Mouse (Mus musculus): ENCODE measurements at regions not wholly inside any gene's neighbourhood (a gene's known extent, or its start where the extent isn't known, plus 50 kb on each side); places are given as distances from the start of the nearest gene placed in this dataset.

GRCm38 (mm10) chr19:52878812-52879502 is 161.1 kb downstream of the Xpnpep1 start:
- no peaks in the 10 kb centered on the region for H3K4me1 ChIP-seq
- H3K27ac ChIP-seq, result no peak overlapping the region
- no peaks in the 10 kb centered on the region for H3K36me3 ChIP-seq
- H3K4me2 ChIP-seq (replicated peaks), result no peak overlapping the region
- H3K4me3 ChIP-seq, result no peak overlapping the region
- no peak for ATAC-seq (ENCODE audit: insufficient number of reproducible peaks, insufficient read depth, low FRiP score, low TSS enrichment)
- WGBS, result 83% methylated on average over 6 of the region's 6 CpGs
- no peaks in the 10 kb centered on the region for H3K27me3 ChIP-seq
- no peak overlapping the region for H3K9ac ChIP-seq
- H3K9me3 ChIP-seq, result no peaks in the 10 kb centered on the region

- Histone ChIP-seq H3K4me1 (peaks cover 4% of the 10 kb centered on the region), H3K4me3 (no peak overlapping the region), H3K4me2 (replicated peaks) (no peak overlapping the region), H3K9ac (no peak overlapping the region), H3K27me3 (no peaks in the 10 kb centered on the region), H3K36me3 (no peaks in the 10 kb centered on the region), H3K27ac (no peak overlapping the region), H3K9me3 (no peaks in the 10 kb centered on the region)
- 84% methylated on average over 1 of the region's 1 CpGs for WGBS
- ATAC-seq (ENCODE audit: insufficient number of reproducible peaks, insufficient read depth, low FRiP score, low TSS enrichment), result no peak
Observed at GRCm38 (mm10) chr19:52866635-52867034, 173.4 kb downstream of the Xpnpep1 start.

GRCm38 (mm10) chr19:52861576-52861975 is 178.4 kb downstream of the Xpnpep1 start:
- 0 out of 2 replicates have a peak, but pooled peaks have one; percentile 41 for ATAC-seq (ENCODE audit: insufficient number of reproducible peaks, insufficient read depth, low FRiP score, low TSS enrichment)
- Histone ChIP-seq H3K27me3 (no peaks in the 10 kb centered on the region), H3K4me2 (replicated peaks) (peak overlapping the region; percentile 1; the same call in 1 of the 2 replicates)

GRCm38 (mm10) chr19:52854068-52854682 is 185.8 kb downstream of the Xpnpep1 start:
- ATAC-seq (ENCODE audit: insufficient number of reproducible peaks, insufficient read depth, low FRiP score, low TSS enrichment), result no peak
- Histone ChIP-seq H3K27me3 (no peaks in the 10 kb centered on the region), H3K9ac (no peak overlapping the region), H3K4me1 (no peaks in the 10 kb centered on the region), H3K27ac (no peak overlapping the region), H3K4me3 (no peak overlapping the region), H3K4me2 (replicated peaks) (no peak overlapping the region), H3K36me3 (no peaks in the 10 kb centered on the region), H3K9me3 (0 out of 2 replicates have a peak, but pooled peaks cover 3% of the 10 kb centered on the region)
- 86% methylated on average over 7 of the region's 7 CpGs for WGBS

More at GRCm38 (mm10) chr19:52861576-52861975, 178.4 kb downstream of the Xpnpep1 start:
- Histone ChIP-seq H3K4me3 (no peak overlapping the region), H3K27ac (no peak overlapping the region), H3K4me1 (peaks cover 4% of the 10 kb centered on the region), H3K36me3 (no peaks in the 10 kb centered on the region), H3K9ac (no peak overlapping the region), H3K9me3 (no peaks in the 10 kb centered on the region)
- WGBS, result 23% methylated on average over 9 of the region's 9 CpGs

- ATAC-seq (ENCODE audit: insufficient number of reproducible peaks, insufficient read depth, low FRiP score, low TSS enrichment), result no peak
- Histone ChIP-seq H3K27ac (no peak overlapping the region), H3K9ac (no peak overlapping the region), H3K4me2 (replicated peaks) (no peak overlapping the region), H3K36me3 (no peaks in the 10 kb centered on the region), H3K4me1 (no peaks in the 10 kb centered on the region), H3K4me3 (no peak overlapping the region), H3K27me3 (no peaks in the 10 kb centered on the region), H3K9me3 (0 out of 2 replicates have a peak, but pooled peaks cover 7% of the 10 kb centered on the region)
- WGBS, result 91% methylated on average over 7 of the region's 7 CpGs
Observed at GRCm38 (mm10) chr19:52816202-52816601, 223.8 kb downstream of the Xpnpep1 start.

GRCm38 (mm10) chr19:52812046-52812445 is 228.0 kb downstream of the Xpnpep1 start:
- H3K9ac ChIP-seq, result no peak overlapping the region
- no peaks in the 10 kb centered on the region for H3K36me3 ChIP-seq
- no peaks in the 10 kb centered on the region for H3K4me1 ChIP-seq
- H3K27ac ChIP-seq, result no peak overlapping the region
- no peaks in the 10 kb centered on the region for H3K27me3 ChIP-seq
- H3K9me3 ChIP-seq, result no peaks in the 10 kb centered on the region
- ATAC-seq (ENCODE audit: insufficient number of reproducible peaks, insufficient read depth, low FRiP score, low TSS enrichment), result no peak
- H3K4me2 ChIP-seq (replicated peaks), result no peak overlapping the region
- H3K4me3 ChIP-seq, result no peak overlapping the region
- WGBS, result 73% methylated on average over 6 of the region's 6 CpGs

- Histone ChIP-seq H3K4me2 (replicated peaks) (no peak overlapping the region), H3K36me3 (no peaks in the 10 kb centered on the region), H3K4me3 (no peak overlapping the region), H3K9me3 (no peaks in the 10 kb centered on the region), H3K27ac (no peak overlapping the region), H3K4me1 (no peaks in the 10 kb centered on the region), H3K9ac (no peak overlapping the region), H3K27me3 (no peaks in the 10 kb centered on the region)
- no peak for ATAC-seq (ENCODE audit: insufficient number of reproducible peaks, insufficient read depth, low FRiP score, low TSS enrichment)
- 79% methylated on average over 3 of the region's 3 CpGs for WGBS
Observed at GRCm38 (mm10) chr19:52788802-52789201, 251.2 kb downstream of the Xpnpep1 start.

- no peak overlapping the region for H3K27ac ChIP-seq
- H3K4me3 ChIP-seq, result no peak overlapping the region
- no peak for ATAC-seq (ENCODE audit: insufficient number of reproducible peaks, insufficient read depth, low FRiP score, low TSS enrichment)
- no peak overlapping the region for H3K9ac ChIP-seq
- 72% methylated on average over 4 of the region's 4 CpGs for WGBS
- H3K4me2 ChIP-seq (replicated peaks), result no peak overlapping the region
- H3K36me3 ChIP-seq, result no peaks in the 10 kb centered on the region
- H3K9me3 ChIP-seq, result no peaks in the 10 kb centered on the region
- no peaks in the 10 kb centered on the region for H3K4me1 ChIP-seq
- H3K27me3 ChIP-seq, result no peaks in the 10 kb centered on the region
Observed at GRCm38 (mm10) chr19:52768761-52769388, 271.1 kb downstream of the Xpnpep1 start.

- no peak overlapping the region for H3K4me3 ChIP-seq
- H3K9me3 ChIP-seq, result no peaks in the 10 kb centered on the region
- no peak overlapping the region for H3K4me2 ChIP-seq (replicated peaks)
- ATAC-seq (ENCODE audit: insufficient number of reproducible peaks, insufficient read depth, low FRiP score, low TSS enrichment), result no peak
- H3K27ac ChIP-seq, result no peak overlapping the region
- H3K9ac ChIP-seq, result no peak overlapping the region
- H3K36me3 ChIP-seq, result no peaks in the 10 kb centered on the region
- H3K27me3 ChIP-seq, result no peaks in the 10 kb centered on the region
- no peaks in the 10 kb centered on the region for H3K4me1 ChIP-seq
- 74% methylated on average over 5 of the region's 5 CpGs for WGBS
Observed at GRCm38 (mm10) chr19:52768117-52768516, 271.9 kb downstream of the Xpnpep1 start.

GRCm38 (mm10) chr19:52738946-52739345 is 301.1 kb downstream of the Xpnpep1 start:
- Histone ChIP-seq H3K9me3 (no peaks in the 10 kb centered on the region), H3K27ac (no peak overlapping the region), H3K36me3 (no peaks in the 10 kb centered on the region), H3K4me1 (no peaks in the 10 kb centered on the region), H3K27me3 (no peaks in the 10 kb centered on the region), H3K4me2 (replicated peaks) (no peak overlapping the region), H3K4me3 (no peak overlapping the region), H3K9ac (no peak overlapping the region)
- 90% methylated on average over 9 of the region's 9 CpGs for WGBS
- no peak for ATAC-seq (ENCODE audit: insufficient number of reproducible peaks, insufficient read depth, low FRiP score, low TSS enrichment)

- no peak overlapping the region for H3K4me2 ChIP-seq (replicated peaks)
- no peaks in the 10 kb centered on the region for H3K27me3 ChIP-seq
- no peak for ATAC-seq (ENCODE audit: insufficient number of reproducible peaks, insufficient read depth, low FRiP score, low TSS enrichment)
- no peaks in the 10 kb centered on the region for H3K4me1 ChIP-seq
- H3K4me3 ChIP-seq, result no peak overlapping the region
- no peaks in the 10 kb centered on the region for H3K9me3 ChIP-seq
- no peak overlapping the region for H3K27ac ChIP-seq
- WGBS, result 21% methylated on average over 1 of the region's 1 CpGs
- H3K9ac ChIP-seq, result no peak overlapping the region
- no peaks in the 10 kb centered on the region for H3K36me3 ChIP-seq
Observed at GRCm38 (mm10) chr19:52721776-52722175, 318.2 kb downstream of the Xpnpep1 start.

GRCm38 (mm10) chr19:52715359-52715758 is 324.7 kb downstream of the Xpnpep1 start:
- 0 out of 2 replicates have a peak, but pooled peaks have one; percentile 52 for ATAC-seq (ENCODE audit: insufficient number of reproducible peaks, insufficient read depth, low FRiP score, low TSS enrichment)
- Histone ChIP-seq H3K4me2 (replicated peaks) (no peak overlapping the region), H3K4me1 (no peaks in the 10 kb centered on the region), H3K36me3 (no peaks in the 10 kb centered on the region), H3K9ac (no peak overlapping the region), H3K9me3 (no peaks in the 10 kb centered on the region), H3K27me3 (no peaks in the 10 kb centered on the region), H3K27ac (no peak overlapping the region), H3K4me3 (no peak overlapping the region)
- WGBS, result 41% methylated on average over 5 of the region's 5 CpGs

All from embryonic facial prominence, embryonic 12.5 days (tissue).